Comparison of ENCODE assay signal across 12 mouse cellular contexts in genomic region chr6:28978031-28978430, GRCm38 (mm10).
DNase-seq lines count a peak whose midpoint lies in the region.
"Had no signal": no experiment of that assay in that cellular context is flagged by ENCODE, and none has a peak within 500 bp of the region (broad histone marks: within the 10 kb centered on the region; RNA-seq: fewer than 3 reads in every experiment).

No protein-coding gene starts in this region.

- peak; percentile 46 for DNase-seq in retina, postnatal 1 day
- DNase-seq in retina, embryonic 14.5 days (ENCODE audit: low spot score) = no peak
- DNase-seq in cerebellum, adult 18-20 months = peak; percentile 52 to 61
- DNase-seq in cerebellum, adult 9-11 months = peak; percentile 71
- peak; percentile 40 for DNase-seq in cerebellum, postnatal 36 days
- DNase-seq in kidney, postnatal 25 days = no peak
- no peak for DNase-seq in left cerebral cortex, postnatal 10 days (ENCODE audit: extremely low spot score in 1 of 2, low spot score in 2 of 2)
- DNase-seq in right cerebral cortex, postnatal 36 days (ENCODE audit: low spot score in 2 of 2) = no peak
- DNase-seq: adrenal gland, postnatal 10 days; gastrocnemius, postnatal 36 days; heart, adult 11 months; heart, postnatal 36 days had no signal

- intact Hi-C loops in left cerebral cortex, postnatal 10 days (cut with DNase I) = no loop called here

Comparison
In these comparisons a context has a peak if more than half of its experiments do, and no peak if none do; other contexts are left out.
1. DNase-seq: peak in retina, postnatal 1 day (single experiment), cerebellum, adult 18-20 months (2 of 2), cerebellum, adult 9-11 months (single experiment) and cerebellum, postnatal 36 days (2 of 2); none in retina, embryonic 14.5 days (single experiment), kidney, postnatal 25 days (0 of 2), left cerebral cortex, postnatal 10 days (0 of 2) and right cerebral cortex, postnatal 36 days (0 of 2).